Mouse (Mus musculus) olfactory bulb, adult 2 months (tissue): ENCODE results near the gene Dcst2. TPM values are rescaled to one million over a fixed set of nuclear protein-coding genes. Genes with fewer than 3 reads are reported as not detected.

Source experiments
- H3K27ac ChIP-seq: fragments of 200-500 bp; 2 replicates; pipeline ENCODE4 v1.5.1; 2012; ENCODE audit warnings: low read depth, low read length; ENCODE audit not compliant: insufficient read depth
- H3K4me1 ChIP-seq: fragments of 200-500 bp; 2 replicates; pipeline ENCODE4 v1.6.1; 2012; ENCODE audit warnings: low read length; ENCODE audit not compliant: control insufficient read depth, insufficient read depth
- H3K4me3 ChIP-seq: fragments of 200-500 bp; 2 replicates; pipeline ENCODE4 v1.5.1; 2012; ENCODE audit warnings: mild to moderate bottlenecking, low read depth, low read length, moderate library complexity; ENCODE audit not compliant: insufficient read depth
- CTCF ChIP-seq: fragments of 200-500 bp; IDR thresholded peaks from 2 replicates; pipeline ENCODE4 v1.5.1; 2012; ENCODE audit warnings: low read depth, mild to moderate bottlenecking, low read length, moderate library complexity; ENCODE audit not compliant: insufficient read depth
- POLR2A ChIP-seq: fragments of 200-500 bp; IDR thresholded peaks from 2 replicates; pipeline ENCODE4 v1.6.1; 2012; ENCODE audit warnings: mild to moderate bottlenecking, low read depth, low read length, moderate library complexity; ENCODE audit not compliant: insufficient read depth
- WGBS: fragments of 180-500 bp; shearing (Covaris S2); methylation state at CpG from one replicate; pipeline ENCODE4 v1.1.7; 2018; 5-methylcytosine and 5-hydroxymethylcytosine counted together
- polyA plus RNA-seq: library from polyadenylated mRNA; stranded (reverse); fragments of >200 nt; gene quantifications from 2 replicates; pipeline ENCODE4 v1.2.4, GENCODE M21; 2012; ENCODE audit warnings: low replicate concordance; ENCODE audit not compliant: missing spikeins, insufficient read depth, insufficient read length

Gene Dcst2
- polyA plus RNA-seq, 1 experiment, result not detected

- H3K4me3 ChIP-seq, result no peak overlapping the region
- H3K4me1 ChIP-seq, result no peaks in the 10 kb centered on the region
- TF ChIP-seq POLR2A (no peak), CTCF (no peak)
- WGBS, result 80% methylated on average over 11 of the region's 11 CpGs
- H3K27ac ChIP-seq, result no peak overlapping the region
Observed at GRCm38 (mm10) chr3:89367338-89367737, 5.6 kb downstream of the Dcst2 start.

DNA sequence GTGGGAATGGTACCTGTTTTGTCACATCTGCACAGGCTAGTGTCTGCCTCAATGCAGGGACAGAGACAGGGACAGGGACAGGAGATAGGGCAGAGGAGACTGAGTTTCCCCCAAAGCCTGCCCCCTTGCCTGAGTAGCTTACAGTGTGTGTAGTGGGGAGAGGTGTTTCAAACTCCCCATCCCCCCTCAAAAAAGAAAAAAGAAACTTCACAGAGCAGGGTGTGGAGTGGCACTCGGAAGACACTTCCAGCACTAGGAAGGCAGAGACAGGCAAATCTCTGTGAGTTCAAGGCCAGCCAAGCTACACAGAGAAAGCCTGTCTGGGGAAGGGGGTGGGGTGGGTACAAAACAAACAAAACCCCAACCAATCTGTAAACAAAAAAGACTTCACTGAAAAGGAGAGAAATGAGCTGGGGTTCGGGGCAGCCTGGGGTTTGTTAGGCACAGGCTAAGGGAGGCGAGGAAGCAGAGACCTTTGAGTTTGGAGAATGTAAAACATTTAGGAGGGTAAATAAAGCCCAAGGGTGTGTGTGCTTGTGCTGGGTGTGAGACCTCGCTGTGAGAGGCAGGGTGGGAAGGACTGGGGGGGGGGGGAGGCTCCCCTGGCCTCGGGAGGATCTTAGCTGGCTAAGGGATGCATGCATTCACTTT, 11.9 kb downstream of the Dcst2 start:
- TF ChIP-seq POLR2A (no peak), CTCF (no peak)
- 55% methylated on average over 5 of the region's 5 CpGs for WGBS
- H3K27ac ChIP-seq, result no peak overlapping the region
- H3K4me3 ChIP-seq, result no peak overlapping the region
- H3K4me1 ChIP-seq, result peaks cover 9% of the 10 kb centered on the region

- H3K4me3 ChIP-seq, result no peak overlapping the region
- 82% methylated on average over 4 of the region's 4 CpGs for WGBS
- no peak overlapping the region for H3K27ac ChIP-seq
- H3K4me1 ChIP-seq, result peaks cover 18% of the 10 kb centered on the region
- no peak for TF ChIP-seq CTCF
Observed at GRCm38 (mm10) chr3:89377831-89378230, 16.1 kb downstream of the Dcst2 start.

DNA sequence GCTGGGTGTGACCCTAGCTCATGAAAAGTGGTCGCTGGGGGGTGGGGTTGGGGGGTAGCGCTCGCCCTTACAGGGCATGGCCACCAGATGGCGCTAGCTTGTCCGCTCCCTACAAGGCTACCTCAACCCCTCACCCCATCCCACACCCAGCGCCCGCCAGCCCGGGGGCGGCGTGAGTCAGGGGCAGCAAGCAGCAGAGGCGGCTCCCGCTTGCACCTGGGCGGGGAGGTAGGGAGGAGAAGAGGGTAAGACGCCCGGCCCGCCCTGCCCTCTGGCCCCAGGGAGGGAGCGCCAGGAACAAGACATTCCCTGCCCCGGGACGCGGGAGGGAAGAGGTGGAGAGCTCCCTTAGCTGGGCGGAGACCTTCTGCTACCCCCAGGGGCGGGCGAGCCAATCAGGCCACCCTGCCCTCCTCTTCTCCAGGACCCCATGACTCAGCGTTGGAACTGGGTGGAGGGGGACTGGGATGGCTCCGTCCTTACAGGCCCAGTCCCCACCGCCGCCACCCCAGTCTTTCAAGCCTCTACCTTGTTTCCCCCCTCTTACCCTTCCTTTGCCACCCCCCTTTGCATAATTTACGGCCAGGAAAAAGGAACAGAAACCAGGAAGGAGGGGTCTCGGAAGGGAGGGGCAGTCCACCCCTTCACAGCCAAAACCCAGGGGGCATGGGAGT, 16.8 kb downstream of the Dcst2 start:
- TF ChIP-seq CTCF, result peak; percentile 94
- no peak; the same call in 1 of the 2 replicates for TF ChIP-seq POLR2A
- peak overlapping the region; percentile 24; the same call in 1 of the 2 replicates for H3K27ac ChIP-seq
- peak overlapping the region; percentile 63 for H3K4me3 ChIP-seq
- H3K4me1 ChIP-seq, result peaks cover 18% of the 10 kb centered on the region
- WGBS, result 2% methylated on average over 29 of the region's 29 CpGs

DNA sequence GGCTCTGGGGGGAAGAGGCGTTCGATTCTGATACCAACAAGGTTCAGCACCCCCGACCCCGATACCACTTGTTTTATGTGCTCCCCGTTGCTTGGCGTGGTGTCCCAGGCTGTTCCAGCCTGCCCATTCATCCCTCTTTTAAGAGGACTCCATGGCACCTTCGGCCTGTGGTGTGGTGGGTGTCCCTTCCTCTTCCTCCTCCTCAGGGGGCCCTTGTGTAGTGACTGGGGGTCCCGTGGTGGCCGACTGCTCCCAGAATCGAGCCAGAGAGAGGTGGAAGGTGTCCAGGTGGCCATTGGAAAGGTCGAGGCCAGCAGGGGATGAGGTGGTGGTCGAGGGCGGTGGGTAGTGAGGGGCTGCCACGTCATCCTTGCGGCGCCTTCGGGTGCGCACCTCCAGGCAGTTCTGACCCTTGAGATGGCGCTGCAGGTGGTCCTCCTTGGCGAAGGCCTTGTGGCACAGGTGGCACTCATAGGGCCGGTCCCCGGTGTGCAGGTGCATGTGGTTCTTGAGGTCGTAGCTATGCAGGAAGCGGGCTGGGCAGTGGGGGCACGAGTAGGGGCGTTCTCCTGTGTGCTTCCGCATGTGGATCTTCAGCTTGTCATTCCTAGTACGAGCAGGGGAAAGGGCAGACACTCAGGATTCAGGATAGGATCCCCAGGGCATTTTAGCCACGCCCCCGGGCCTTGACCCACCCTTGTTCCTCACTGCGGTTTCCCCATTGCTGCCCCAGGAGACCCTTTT, 17.8 kb downstream of the Dcst2 start:
- TF ChIP-seq CTCF (no peak), POLR2A (no peak)
- Histone ChIP-seq H3K4me1 (peaks cover 18% of the 10 kb centered on the region), H3K27ac (no peak overlapping the region), H3K4me3 (no peak overlapping the region)
- WGBS, result 86% methylated on average over 31 of the region's 31 CpGs

DNA sequence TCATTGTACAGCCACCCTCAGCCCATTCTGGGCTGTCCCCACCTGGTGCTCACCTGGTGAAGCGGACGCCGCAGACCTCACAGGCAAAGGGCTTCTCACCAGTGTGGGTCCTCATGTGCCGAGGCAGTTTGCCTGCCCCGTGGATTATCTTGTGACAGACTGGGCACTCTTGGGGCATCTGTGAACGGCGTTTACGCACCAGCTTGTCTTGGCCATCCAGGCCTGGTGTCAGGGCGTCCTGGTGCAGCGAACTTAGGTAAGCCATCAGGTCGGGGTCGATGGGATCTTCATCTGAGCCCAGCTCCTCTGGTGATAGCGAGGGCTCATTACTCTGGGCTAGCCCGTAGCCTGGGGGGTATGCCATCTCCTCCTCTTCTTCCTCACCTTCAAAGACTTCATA, 18.5 kb downstream of the Dcst2 start:
- peaks cover 18% of the 10 kb centered on the region for H3K4me1 ChIP-seq
- no peak overlapping the region for H3K4me3 ChIP-seq
- TF ChIP-seq POLR2A (no peak), CTCF (no peak)
- 96% methylated on average over 14 of the region's 14 CpGs for WGBS
- no peak overlapping the region for H3K27ac ChIP-seq

DNA sequence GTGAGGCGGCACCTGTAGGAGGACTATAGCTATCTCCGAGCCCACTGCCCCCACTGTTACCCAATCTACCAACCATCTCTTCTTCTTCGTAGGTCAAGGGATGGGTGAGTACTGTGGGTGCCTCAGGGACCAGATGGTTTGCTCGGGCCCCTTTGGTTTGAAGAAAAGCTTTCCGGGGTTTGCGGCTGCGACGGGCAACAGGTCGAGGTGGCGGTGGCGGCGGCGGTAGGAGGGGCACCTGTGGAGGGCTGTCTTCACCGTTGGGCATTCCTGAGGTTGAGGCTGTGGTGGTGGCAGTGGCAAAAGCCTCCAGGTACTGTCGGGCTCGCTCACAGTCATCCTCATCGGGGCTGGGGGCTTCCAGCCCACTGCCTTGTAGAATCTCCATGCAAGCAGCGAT, 18.9 kb downstream of the Dcst2 start:
- TF ChIP-seq POLR2A, result no peak
- no peak for TF ChIP-seq CTCF
- Histone ChIP-seq H3K27ac (no peak overlapping the region), H3K4me3 (no peak overlapping the region), H3K4me1 (peaks cover 18% of the 10 kb centered on the region)
- WGBS, result 94% methylated on average over 18 of the region's 18 CpGs

- Histone ChIP-seq H3K4me3 (no peak overlapping the region), H3K27ac (no peak overlapping the region), H3K4me1 (peaks cover 18% of the 10 kb centered on the region)
- WGBS, result 91% methylated on average over 11 of the region's 11 CpGs
- TF ChIP-seq POLR2A, result no peak
Observed at GRCm38 (mm10) chr3:89381233-89381632, 19.5 kb downstream of the Dcst2 start.

DNA sequence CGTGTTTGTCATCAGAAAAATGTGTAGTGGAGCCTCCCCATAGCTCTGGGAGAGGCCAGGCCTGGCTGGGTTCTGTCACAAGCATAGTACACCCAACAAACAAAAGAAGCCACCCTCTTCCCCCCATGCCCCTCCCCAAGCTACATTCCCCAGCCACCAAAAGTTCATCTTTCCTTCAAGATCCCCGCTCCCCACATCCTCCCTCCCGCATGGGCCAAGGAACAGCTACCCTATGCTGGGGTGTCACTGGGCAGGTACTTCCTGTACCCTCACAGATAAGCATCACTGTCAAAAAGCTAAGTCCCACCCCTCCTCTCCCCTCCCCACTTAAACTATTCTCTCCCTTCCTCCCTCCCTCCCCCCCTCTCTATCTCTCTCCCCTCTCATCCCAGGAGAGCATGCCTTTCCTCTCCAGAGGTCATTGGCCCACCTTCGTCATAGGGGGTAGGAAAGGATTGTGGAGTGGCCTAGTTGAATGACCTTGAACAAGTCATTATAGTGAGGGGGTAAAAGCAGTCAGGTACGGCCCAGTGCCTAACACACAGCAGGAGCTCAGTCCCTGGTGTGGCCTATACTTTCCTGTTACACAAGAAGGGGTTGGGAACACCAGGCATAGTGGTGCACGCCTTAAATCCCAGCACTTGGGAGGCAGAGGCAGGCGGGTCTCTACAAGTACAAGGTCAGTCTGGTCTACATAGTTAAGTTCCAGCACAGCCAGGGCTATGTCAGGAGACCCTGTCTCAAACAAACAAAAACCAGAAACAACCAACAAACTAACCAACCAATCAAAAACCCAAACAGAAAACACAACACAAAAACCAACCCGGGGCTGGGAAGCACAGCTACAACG, 20.5 kb downstream of the Dcst2 start:
- Histone ChIP-seq H3K27ac (no peak overlapping the region), H3K4me3 (no peak overlapping the region), H3K4me1 (peaks cover 21% of the 10 kb centered on the region)
- 89% methylated on average over 9 of the region's 9 CpGs for WGBS
- TF ChIP-seq CTCF (no peak), POLR2A (no peak)
